Mouse (Mus musculus) embryonic facial prominence, embryonic 11.5 days (tissue): ENCODE data around the gene Cpd. TPM values are rescaled to one million over a fixed set of nuclear protein-coding genes. Genes with fewer than 3 reads are reported as not detected.
A peak's percentile ranks its signal among the peaks of the same experiment; 100 is the strongest.
"Not testable (repeated sequence)": the region's sequence is repeated elsewhere in the genome, so short reads cannot be mapped to it uniquely, and the experiment has no call there.

ENCODE experiments used
- ATAC-seq: fragments of 200-750 bp; cut with Nextera tagmentation; replicated peaks from 2 replicates; pipeline ENCODE4 v1.8.0; 2017; ENCODE audit warnings: low read depth; ENCODE audit not compliant: insufficient number of reproducible peaks, low FRiP score, low TSS enrichment
- DNase-seq: peaks from one replicate; pipeline ENCODE4 v3.0.0-alpha.2; 2015; ENCODE audit warnings: low spot score
- H3K27ac ChIP-seq: fragments of 300-500 bp; sonication (generic); replicated peaks from 2 replicates; pipeline ENCODE4 v1.5.1; 2014; ENCODE audit warnings: mild to moderate bottlenecking, low read depth, low read length, control low read depth
- H3K27me3 ChIP-seq: fragments of 300-500 bp; sonication (generic); 2 replicates; pipeline ENCODE4 v1.6.1; 2014; ENCODE audit warnings: mild to moderate bottlenecking, low read length, moderate library complexity, mixed read lengths; ENCODE audit not compliant: control insufficient read depth, insufficient read depth
- H3K36me3 ChIP-seq: fragments of 300-500 bp; sonication (generic); replicated peaks from 2 replicates; pipeline ENCODE4 v1.6.1; 2014; ENCODE audit warnings: low read depth, mild to moderate bottlenecking, low read length, moderate library complexity, mixed read lengths; ENCODE audit not compliant: control insufficient read depth, insufficient read depth
- H3K4me1 ChIP-seq: fragments of 300-500 bp; sonication (generic); 2 replicates; pipeline ENCODE4 v1.6.1; 2014; ENCODE audit warnings: low read length, mixed read lengths; ENCODE audit not compliant: control insufficient read depth, insufficient read depth
- H3K4me2 ChIP-seq: fragments of 300-500 bp; sonication (generic); 2 replicates; pipeline ENCODE4 v1.6.1; 2014; ENCODE audit warnings: low read depth, mild to moderate bottlenecking, control low read depth, low read length, moderate library complexity
- H3K4me3 ChIP-seq: fragments of 300-500 bp; sonication (generic); 2 replicates; pipeline ENCODE4 v1.5.1; 2014; ENCODE audit warnings: low read depth, low read length, control low read depth
- H3K9ac ChIP-seq: fragments of 300-500 bp; sonication (generic); replicated peaks from 2 replicates; pipeline ENCODE4 v1.6.1; 2014; ENCODE audit warnings: mild to moderate bottlenecking, control low read depth, low read length
- H3K9me3 ChIP-seq: fragments of 300-500 bp; sonication (generic); replicated peaks from 2 replicates; pipeline ENCODE4 v1.6.1; 2016; ENCODE audit warnings: mild to moderate bottlenecking, low read length, inconsistent platforms, mixed read lengths; ENCODE audit not compliant: control insufficient read depth
- WGBS: fragments of 180-500 bp; shearing (Covaris S2); extraction: QIAGEN DNeasy Blood & Tissue Kit; methylation state at CpG from one replicate; pipeline ENCODE4 v1.1.7; 2014; 5-methylcytosine and 5-hydroxymethylcytosine counted together
- polyA plus RNA-seq: library from polyadenylated mRNA; unstranded; fragments of >200 nt; fragmentation: Nextera tagmentation; extraction: Ambion mirVana; gene quantifications from 2 replicates; pipeline ENCODE4 v1.2.1, GENCODE M21; 2014

Gene Cpd
- polyA plus RNA-seq, 1 experiment from 2014 or later: 15.0 TPM

GRCm38 (mm10) chr11:76806026-76806425 lies 40.8 kb downstream of the Cpd start:
- WGBS: 78% methylated on average over 4 of the region's 4 CpGs
- ATAC-seq: no peak

DNA sequence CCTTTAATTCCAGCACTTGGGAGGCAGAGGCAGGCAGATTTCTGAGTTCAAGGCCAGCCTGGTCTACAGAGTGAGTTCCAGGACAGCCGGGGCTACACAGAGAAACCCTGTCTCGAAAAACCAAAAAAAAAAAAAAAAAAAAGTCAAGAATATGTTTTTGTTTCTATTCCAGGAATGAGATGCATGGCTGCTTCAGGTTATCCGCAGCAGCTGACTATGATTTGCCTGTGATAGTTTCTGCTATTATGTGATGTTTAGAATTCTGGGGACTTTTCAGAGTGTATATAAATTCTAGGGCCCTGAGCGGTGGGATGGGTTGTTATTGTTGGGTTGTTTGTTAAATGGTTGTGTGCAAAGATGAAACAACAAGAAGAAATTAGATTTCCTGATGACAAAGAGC lies 41.7 kb downstream of the Cpd start:
- not testable (repeated sequence) for ATAC-seq, H3K27ac ChIP-seq, H3K9me3 ChIP-seq, H3K4me3 ChIP-seq, H3K9ac ChIP-seq, H3K4me1 ChIP-seq, H3K36me3 ChIP-seq, H3K27me3 ChIP-seq, DNase-seq, H3K4me2 ChIP-seq
- 91% methylated on average over 3 of the region's 4 CpGs for WGBS

More at GRCm38 (mm10) chr11:76806026-76806425, 40.8 kb downstream of the Cpd start:
- H3K9ac ChIP-seq: no peak overlapping the region
- no peaks in the 10 kb centered on the region for H3K9me3 ChIP-seq
- no peak overlapping the region for H3K27ac ChIP-seq
- no peak for DNase-seq
- H3K4me2 ChIP-seq: no peak overlapping the region
- H3K36me3 ChIP-seq: no peaks in the 10 kb centered on the region
- no peak overlapping the region for H3K4me3 ChIP-seq
- H3K27me3 ChIP-seq: no peaks in the 10 kb centered on the region
- H3K4me1 ChIP-seq: no peaks in the 10 kb centered on the region

- DNase-seq: no peak
- H3K9ac ChIP-seq: no peak overlapping the region
- no peak for ATAC-seq
- no peaks in the 10 kb centered on the region for H3K27me3 ChIP-seq
- no peaks in the 10 kb centered on the region for H3K4me1 ChIP-seq
- 84% methylated on average over 3 of the region's 3 CpGs for WGBS
- no peaks in the 10 kb centered on the region for H3K9me3 ChIP-seq
- no peak overlapping the region for H3K27ac ChIP-seq
- no peak overlapping the region for H3K4me2 ChIP-seq
- no peaks in the 10 kb centered on the region for H3K36me3 ChIP-seq
- no peak overlapping the region for H3K4me3 ChIP-seq
Observed at GRCm38 (mm10) chr11:76803266-76803665, 43.6 kb downstream of the Cpd start.

GRCm38 (mm10) chr11:76797236-76797635 lies 49.6 kb downstream of the Cpd start:
- H3K9me3 ChIP-seq: no peaks in the 10 kb centered on the region
- H3K9ac ChIP-seq: no peak overlapping the region
- no peak overlapping the region for H3K4me2 ChIP-seq
- DNase-seq: no peak
- H3K27me3 ChIP-seq: no peaks in the 10 kb centered on the region
- no peak overlapping the region for H3K4me3 ChIP-seq
- WGBS: 85% methylated on average over 6 of the region's 6 CpGs
- no peaks in the 10 kb centered on the region for H3K4me1 ChIP-seq
- H3K27ac ChIP-seq: no peak overlapping the region
- ATAC-seq: no peak
- no peaks in the 10 kb centered on the region for H3K36me3 ChIP-seq

DNA sequence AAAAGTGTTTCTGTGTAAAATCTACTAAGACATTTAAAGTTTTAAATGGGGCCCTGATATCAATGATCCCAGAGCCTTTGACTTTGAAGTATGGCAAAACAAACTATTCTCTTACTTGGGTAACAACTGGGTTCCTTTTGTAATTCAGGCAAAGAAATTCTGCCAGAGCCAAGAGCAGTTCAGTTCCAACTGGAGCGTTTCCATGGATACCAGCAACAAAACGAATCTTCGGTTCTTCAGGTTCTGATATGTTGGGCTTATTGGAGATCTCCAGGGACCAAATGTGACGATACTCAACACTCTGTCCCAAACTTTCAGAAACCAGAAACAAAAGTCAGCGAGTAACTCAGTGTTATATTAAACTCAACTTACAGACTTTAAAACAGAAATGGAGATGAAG lies 51.5 kb downstream of the Cpd start:
- Histone ChIP-seq H3K27ac (no peak overlapping the region), H3K9ac (no peak overlapping the region), H3K27me3 (no peaks in the 10 kb centered on the region), H3K4me1 (no peaks in the 10 kb centered on the region), H3K9me3 (no peaks in the 10 kb centered on the region), H3K4me3 (no peak overlapping the region), H3K36me3 (no peaks in the 10 kb centered on the region), H3K4me2 (no peak overlapping the region)
- WGBS: 90% methylated on average over 5 of the region's 5 CpGs
- ATAC-seq: no peak
- DNase-seq: no peak

- ATAC-seq (no peak), DNase-seq (no peak)
- H3K9me3 ChIP-seq: no peaks in the 10 kb centered on the region
- no peaks in the 10 kb centered on the region for H3K4me1 ChIP-seq
- 88% methylated on average over 7 of the region's 7 CpGs for WGBS
- no peak overlapping the region for H3K4me2 ChIP-seq
- no peaks in the 10 kb centered on the region for H3K36me3 ChIP-seq
- H3K27me3 ChIP-seq: no peaks in the 10 kb centered on the region
- no peak overlapping the region for H3K9ac ChIP-seq
- H3K27ac ChIP-seq: no peak overlapping the region
- H3K4me3 ChIP-seq: no peak overlapping the region
Observed at GRCm38 (mm10) chr11:76791331-76791730, 55.5 kb downstream of the Cpd start.

DNA sequence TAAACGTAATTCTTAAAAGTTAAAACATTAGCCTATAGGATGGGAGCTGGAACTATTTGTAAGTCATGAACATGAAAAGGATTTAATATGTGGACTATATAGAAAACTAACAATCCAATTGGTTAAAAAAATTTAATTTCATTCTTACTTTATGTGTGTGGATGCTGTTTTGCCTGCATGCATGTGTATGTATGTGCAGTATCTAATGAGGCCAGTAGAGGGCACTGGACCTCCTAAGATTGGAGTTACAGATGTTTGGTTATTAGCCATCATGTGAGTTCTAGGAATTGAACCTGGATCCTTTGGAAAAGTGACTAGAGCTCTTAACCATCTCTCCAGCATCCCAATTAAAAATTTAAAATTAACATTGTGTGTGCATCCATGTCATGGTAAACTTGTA lies 57.6 kb downstream of the Cpd start:
- DNase-seq: peak; percentile 82
- Histone ChIP-seq H3K4me2 (no peak overlapping the region), H3K36me3 (no peaks in the 10 kb centered on the region; the same call in 1 of the 2 replicates), H3K9me3 (no peaks in the 10 kb centered on the region), H3K27ac (no peak overlapping the region), H3K9ac (no peak overlapping the region), H3K27me3 (no peaks in the 10 kb centered on the region), H3K4me3 (no peak overlapping the region), H3K4me1 (no peaks in the 10 kb centered on the region)
- 86% methylated on average over 1 of the region's 1 CpGs for WGBS
- no peak for ATAC-seq

DNA sequence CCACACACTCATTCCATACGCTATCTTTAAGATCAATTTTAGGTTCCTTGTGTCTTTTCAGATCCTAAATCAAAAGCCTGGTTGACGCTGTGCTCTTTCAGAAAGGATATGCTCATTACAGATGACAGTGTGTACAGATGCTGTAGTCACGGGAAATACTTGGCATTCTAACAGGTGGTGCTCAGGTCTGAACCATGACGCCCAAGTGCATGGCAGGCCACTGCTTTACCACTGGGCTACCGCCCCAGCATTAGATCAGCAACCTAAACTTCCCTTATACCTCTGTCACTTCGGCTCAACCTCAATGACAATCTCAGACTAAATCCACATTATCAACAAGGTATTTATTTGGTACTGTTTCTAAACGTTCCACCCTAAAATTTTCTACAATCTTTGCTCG lies 71.3 kb downstream of the Cpd start:
- no peaks in the 10 kb centered on the region for H3K4me1 ChIP-seq
- no peak overlapping the region for H3K9ac ChIP-seq
- no peak for DNase-seq
- no peak for ATAC-seq
- H3K36me3 ChIP-seq: no peaks in the 10 kb centered on the region
- H3K27me3 ChIP-seq: no peaks in the 10 kb centered on the region
- no peak overlapping the region for H3K4me3 ChIP-seq
- 87% methylated on average over 8 of the region's 8 CpGs for WGBS
- no peaks in the 10 kb centered on the region for H3K9me3 ChIP-seq
- H3K27ac ChIP-seq: no peak overlapping the region
- H3K4me2 ChIP-seq: no peak overlapping the region
